Mouse (Mus musculus) erythroblast, embryonic 14.5 days (primary cell): ENCODE measurements at regions not wholly inside any gene's neighbourhood (a gene's known extent, or its start where the extent isn't known, plus 50 kb on each side); places are given as distances from the start of the nearest gene placed in this dataset.

Experiments
- GATA1 ChIP-seq: IDR thresholded peaks from 2 replicates; pipeline ENCODE4 v1.6.1; 2012; ENCODE audit warnings: low read length, inconsistent platforms, mixed read lengths
- TAL1 ChIP-seq: IDR thresholded peaks from 3 replicates; pipeline ENCODE4 v1.6.1; 2012; ENCODE audit warnings: low read length, inconsistent platforms, mixed read lengths

GRCm38 (mm10) chr19:56029428-56030281 is 257.3 kb upstream of the Habp2 start:
- no peak for TF ChIP-seq GATA1
- TF ChIP-seq TAL1, result no peak
